Mouse (Mus musculus): ENCODE measurements around the gene Phf7.

Gene Phf7

GRCm38 (mm10) chr14:31251084-31251604 is at the start of gene Phf7, which contains the start of gene Bap1:
Gene Phf7 (minus strand): TSS chr14:31251317.
Gene Bap1 (plus strand): TSS chr14:31251450.
- peak; percentile 95 for DNase-seq (ENCODE audit: low spot score)

GRCm38 (mm10) chr14:31285728-31286127 is 34.6 kb upstream of the Phf7 start:
- DNase-seq (ENCODE audit: low spot score), result no peak

GRCm38 (mm10) chr14:31272164-31272563 is 21.0 kb upstream of the Phf7 start:
- DNase-seq (ENCODE audit: low spot score), result peak; percentile 87

GRCm38 (mm10) chr14:31271121-31271520 is 20.0 kb upstream of the Phf7 start:
- DNase-seq (ENCODE audit: low spot score), result no peak

GRCm38 (mm10) chr14:31269456-31270100 is 18.5 kb upstream of the Phf7 start:
- peak; percentile 41 for DNase-seq (ENCODE audit: low spot score)

- peak; percentile 63 for DNase-seq (ENCODE audit: low spot score)
These were observed 17.3 kb upstream of the Phf7 start for GRCm38 (mm10) chr14:31268301-31269001.

GRCm38 (mm10) chr14:31267649-31268048 is 16.5 kb upstream of the Phf7 start:
- DNase-seq (ENCODE audit: low spot score), result no peak

- no peak for DNase-seq (ENCODE audit: low spot score)
These were observed 9.8 kb upstream of the Phf7 start for GRCm38 (mm10) chr14:31260932-31261331.

GRCm38 (mm10) chr14:31260374-31260773 is 9.3 kb upstream of the Phf7 start:
- DNase-seq (ENCODE audit: low spot score), result no peak

- no peak for DNase-seq (ENCODE audit: low spot score)
These were observed 7.4 kb upstream of the Phf7 start for GRCm38 (mm10) chr14:31258476-31259050.

- DNase-seq (ENCODE audit: low spot score), result no peak
These were observed 974 bp upstream of the Phf7 start for GRCm38 (mm10) chr14:31252091-31252490.

- DNase-seq (ENCODE audit: low spot score), result no peak
These were observed 509 bp upstream of the Phf7 start for GRCm38 (mm10) chr14:31251626-31252025.

- no peak for DNase-seq (ENCODE audit: low spot score)
These were observed 664 bp downstream of the Phf7 start for GRCm38 (mm10) chr14:31250222-31251083.

- DNase-seq (ENCODE audit: low spot score), result no peak
These were observed 2.7 kb downstream of the Phf7 start for GRCm38 (mm10) chr14:31248396-31248795.

- DNase-seq (ENCODE audit: low spot score), result no peak
These were observed 5.2 kb downstream of the Phf7 start for GRCm38 (mm10) chr14:31245946-31246345.

GRCm38 (mm10) chr14:31244777-31245176 is 6.3 kb downstream of the Phf7 start:
- no peak for DNase-seq (ENCODE audit: low spot score)

- no peak for DNase-seq (ENCODE audit: low spot score)
These were observed 10.6 kb downstream of the Phf7 start for GRCm38 (mm10) chr14:31240528-31240927.

GRCm38 (mm10) chr14:31237101-31237882 is 13.8 kb downstream of the Phf7 start:
- DNase-seq (ENCODE audit: low spot score), result no peak

GRCm38 (mm10) chr14:31233996-31234591 is 17.0 kb downstream of the Phf7 start:
- peak; percentile 84 for DNase-seq (ENCODE audit: low spot score)

- no peak for DNase-seq (ENCODE audit: low spot score)
These were observed 17.8 kb downstream of the Phf7 start for GRCm38 (mm10) chr14:31233070-31233995.
